In the genomic region with DNA sequence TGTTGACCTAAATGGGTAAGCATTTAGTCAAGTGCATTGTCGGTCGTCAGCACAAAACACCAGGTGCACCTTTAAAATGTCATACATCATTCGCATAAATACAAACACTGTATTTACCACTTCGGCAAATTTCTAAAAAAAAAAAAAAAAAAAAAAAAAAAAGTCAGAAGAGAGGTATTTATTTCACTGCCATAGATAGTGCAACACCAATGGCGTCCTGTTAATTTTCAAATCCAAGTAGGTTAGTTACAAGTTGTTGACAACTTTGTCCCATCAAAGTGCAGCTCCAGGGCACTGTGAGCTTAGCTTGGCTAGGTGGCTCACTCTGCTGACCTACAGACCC, we compare ENCODE assay signal across 8 mouse cellular contexts. TPM values are rescaled to one million over a fixed set of nuclear protein-coding genes. Genes with fewer than 3 reads are reported as not detected.
DNase-seq lines count a peak whose midpoint lies in the region; ATAC-seq and TF ChIP-seq lines count a peak whose summit lies in the region.

No protein-coding gene starts in this region.

- no peaks in the 10 kb centered on the region for H3K9me3 ChIP-seq in kidney, postnatal 0 days (replicated peaks; ENCODE audit: low read length)
- no peaks in the 10 kb centered on the region for H3K9me3 ChIP-seq in embryonic facial prominence, embryonic 10.5 days
- no peaks in the 10 kb centered on the region for H3K9me3 ChIP-seq in hindbrain, postnatal 0 days (ENCODE audit: low read length)
- no peaks in the 10 kb centered on the region for H3K9me3 ChIP-seq in midbrain, postnatal 0 days (ENCODE audit: low read length)

- H3K27me3 ChIP-seq in kidney, postnatal 0 days (ENCODE audit: insufficient read depth, low read length): no peaks in the 10 kb centered on the region
- H3K27me3 ChIP-seq in embryonic facial prominence, embryonic 10.5 days (replicated peaks; ENCODE audit: low read depth, poor library complexity, severe bottlenecking): no peaks in the 10 kb centered on the region
- no peaks in the 10 kb centered on the region for H3K27me3 ChIP-seq in hindbrain, postnatal 0 days (ENCODE audit: insufficient read depth, low read length)
- H3K27me3 ChIP-seq in midbrain, postnatal 0 days (ENCODE audit: insufficient read depth, low read length): no peaks in the 10 kb centered on the region

- H3K4me3 ChIP-seq in kidney, postnatal 0 days (replicated peaks; ENCODE audit: low read depth, low read length): peak overlapping the region; percentile 92
- H3K4me3 ChIP-seq in embryonic facial prominence, embryonic 10.5 days: peak overlapping the region; percentile 84
- H3K4me3 ChIP-seq in hindbrain, postnatal 0 days (ENCODE audit: low read length): peak overlapping the region; percentile 91
- H3K4me3 ChIP-seq in midbrain, postnatal 0 days (ENCODE audit: low read depth, low read length): peak overlapping the region; percentile 64

- no peak for ATAC-seq in kidney, postnatal 0 days (replicated peaks; ENCODE audit: low FRiP score, low read depth)
- ATAC-seq in hindbrain, postnatal 0 days: no peak
- ATAC-seq in midbrain, postnatal 0 days (ENCODE audit: low FRiP score): no peak

- 20% methylated on average over 5 of the region's 5 CpGs for WGBS in kidney, postnatal 0 days
- WGBS in embryonic facial prominence, embryonic 10.5 days: 18% methylated on average over 5 of the region's 5 CpGs
- 5% methylated on average over 5 of the region's 5 CpGs for WGBS in hindbrain, postnatal 0 days
- 9% methylated on average over 5 of the region's 5 CpGs for WGBS in midbrain, postnatal 0 days

- H3K4me1 ChIP-seq in kidney, postnatal 0 days (replicated peaks; ENCODE audit: insufficient read depth, low read length): peaks cover 11% of the 10 kb centered on the region
- peaks cover 18% of the 10 kb centered on the region for H3K4me1 ChIP-seq in embryonic facial prominence, embryonic 10.5 days
- no peaks in the 10 kb centered on the region; the same call in 1 of the 2 replicates for H3K4me1 ChIP-seq in hindbrain, postnatal 0 days (ENCODE audit: insufficient read depth, low read length)
- H3K4me1 ChIP-seq in midbrain, postnatal 0 days (ENCODE audit: insufficient read depth, low read length): no peaks in the 10 kb centered on the region

- no peaks in the 10 kb centered on the region for H3K36me3 ChIP-seq in kidney, postnatal 0 days (ENCODE audit: insufficient read depth, low read length)
- H3K36me3 ChIP-seq in embryonic facial prominence, embryonic 10.5 days (replicated peaks): peaks cover 10% of the 10 kb centered on the region
- no peaks in the 10 kb centered on the region for H3K36me3 ChIP-seq in hindbrain, postnatal 0 days (ENCODE audit: insufficient read depth, low read length)
- H3K36me3 ChIP-seq in midbrain, postnatal 0 days (ENCODE audit: insufficient read depth, low read length): no peaks in the 10 kb centered on the region

- DNase-seq in kidney, postnatal 0 days (ENCODE audit: low spot score): no peak
- no peak for DNase-seq in kidney, adult 8-10 months
- DNase-seq in embryonic facial prominence, embryonic 10.5 days (ENCODE audit: low spot score): no peak
- DNase-seq in hindbrain, postnatal 0 days (ENCODE audit: low spot score): no peak
- no peak for DNase-seq in midbrain, postnatal 0 days (ENCODE audit: low spot score)
- no peak for DNase-seq in urinary bladder, postnatal 36 days (ENCODE audit: low spot score in 2 of 2)
- no peak for DNase-seq in retina, postnatal 1 day
- no peak for DNase-seq in layer of hippocampus, adult 9-10 months (ENCODE audit: low spot score)

- H3K27ac ChIP-seq in kidney, postnatal 0 days: peak overlapping the region; percentile 89
- H3K27ac ChIP-seq in embryonic facial prominence, embryonic 10.5 days (replicated peaks): peak overlapping the region; percentile 90
- H3K27ac ChIP-seq in hindbrain, postnatal 0 days: peak overlapping the region; percentile 91
- H3K27ac ChIP-seq in midbrain, postnatal 0 days (ENCODE audit: low read depth, low read length): peak overlapping the region; percentile 79

- no peak for TF ChIP-seq CTCF in kidney, postnatal 0 days (IDR thresholded peaks at IDR 0.05; ENCODE audit: low read depth)
- TF ChIP-seq CTCF in hindbrain, postnatal 0 days (IDR thresholded peaks at IDR 0.05; ENCODE audit: low read depth): no peak
- no peak for TF ChIP-seq CTCF in midbrain, postnatal 0 days (IDR thresholded peaks at IDR 0.05)

- H3K4me2 ChIP-seq in kidney, postnatal 0 days (ENCODE audit: low read length): peak overlapping the region; percentile 85
- H3K4me2 ChIP-seq in hindbrain, postnatal 0 days (ENCODE audit: low read depth, low read length): peak overlapping the region; percentile 89
- peak overlapping the region; percentile 62 for H3K4me2 ChIP-seq in midbrain, postnatal 0 days (ENCODE audit: low read depth, low read length, poor library complexity, severe bottlenecking)

- H3K9ac ChIP-seq in kidney, postnatal 0 days (ENCODE audit: low read depth, low read length): peak overlapping the region; percentile 53
- peak overlapping the region; percentile 85 for H3K9ac ChIP-seq in hindbrain, postnatal 0 days (replicated peaks; ENCODE audit: low read length)
- H3K9ac ChIP-seq in midbrain, postnatal 0 days (replicated peaks; ENCODE audit: low read length, poor library complexity, severe bottlenecking): peak overlapping the region; percentile 66

RNA-seq across cellular contexts. Expression of gene Lysmd3, which starts 0.5 kb away (rescaled TPM):
- 22.4 and 22.5 TPM in 2 replicates for polyA plus RNA-seq in kidney, postnatal 0 days (2015; fragmentation: Nextera tagmentation; extraction: Ambion mirVana)
- 20.7 and 21.1 TPM in 2 replicates for polyA plus RNA-seq in embryonic facial prominence, embryonic 10.5 days (2016; fragmentation: Nextera tagmentation; extraction: Ambion mirVana)
- total RNA-seq in hindbrain, postnatal 0 days (2014; rRNA removed): 12.8 and 48.7 TPM in 2 replicates
- polyA plus RNA-seq in hindbrain, postnatal 0 days (2015; fragmentation: Nextera tagmentation; extraction: Ambion mirVana): 10.3 and 12.5 TPM in 2 replicates
- total RNA-seq in midbrain, postnatal 0 days (2014; rRNA removed): 15.6 and 27.1 TPM in 2 replicates
- 11.2 and 13.7 TPM in 2 replicates for polyA plus RNA-seq in midbrain, postnatal 0 days (2015; fragmentation: Nextera tagmentation; extraction: Ambion mirVana)

RNA-seq across cellular contexts. Expression of gene Adgrv1, which starts 24.0 kb away (rescaled TPM):
- polyA plus RNA-seq in kidney, postnatal 0 days (2015; fragmentation: Nextera tagmentation; extraction: Ambion mirVana): 2.7 and 3.2 TPM in 2 replicates
- 10.9 and 16.9 TPM in 2 replicates for polyA plus RNA-seq in embryonic facial prominence, embryonic 10.5 days (2016; fragmentation: Nextera tagmentation; extraction: Ambion mirVana)
- 7.8 and 10.3 TPM in 2 replicates for total RNA-seq in hindbrain, postnatal 0 days (2014; rRNA removed)
- polyA plus RNA-seq in hindbrain, postnatal 0 days (2015; fragmentation: Nextera tagmentation; extraction: Ambion mirVana): 4.2 and 5.4 TPM in 2 replicates
- 6.8 and 13.2 TPM in 2 replicates for total RNA-seq in midbrain, postnatal 0 days (2014; rRNA removed)
- 2.7 and 3.9 TPM in 2 replicates for polyA plus RNA-seq in midbrain, postnatal 0 days (2015; fragmentation: Nextera tagmentation; extraction: Ambion mirVana)

RNA-seq across cellular contexts. Expression of gene Polr3g, which starts 53.8 kb away (rescaled TPM):
- polyA plus RNA-seq in kidney, postnatal 0 days (2015; fragmentation: Nextera tagmentation; extraction: Ambion mirVana): 7.8 and 8.1 TPM in 2 replicates
- 20.1 and 24.7 TPM in 2 replicates for polyA plus RNA-seq in embryonic facial prominence, embryonic 10.5 days (2016; fragmentation: Nextera tagmentation; extraction: Ambion mirVana)
- total RNA-seq in hindbrain, postnatal 0 days (2014; rRNA removed): 4.2 and 5.5 TPM in 2 replicates
- polyA plus RNA-seq in hindbrain, postnatal 0 days (2015; fragmentation: Nextera tagmentation; extraction: Ambion mirVana): 3.9 and 7.8 TPM in 2 replicates
- total RNA-seq in midbrain, postnatal 0 days (2014; rRNA removed): 3.0 and 9.6 TPM in 2 replicates
- polyA plus RNA-seq in midbrain, postnatal 0 days (2015; fragmentation: Nextera tagmentation; extraction: Ambion mirVana): 3.2 and 3.9 TPM in 2 replicates

RNA-seq across cellular contexts. Expression of gene Mblac2, which starts 54.2 kb away (rescaled TPM):
- 8.7 and 9.7 TPM in 2 replicates for polyA plus RNA-seq in kidney, postnatal 0 days (2015; fragmentation: Nextera tagmentation; extraction: Ambion mirVana)
- polyA plus RNA-seq in embryonic facial prominence, embryonic 10.5 days (2016; fragmentation: Nextera tagmentation; extraction: Ambion mirVana): 3.6 and 4.3 TPM in 2 replicates
- total RNA-seq in hindbrain, postnatal 0 days (2014; rRNA removed): 33.2 and 38.2 TPM in 2 replicates
- 64.7 and 67.7 TPM in 2 replicates for polyA plus RNA-seq in hindbrain, postnatal 0 days (2015; fragmentation: Nextera tagmentation; extraction: Ambion mirVana)
- total RNA-seq in midbrain, postnatal 0 days (2014; rRNA removed): 35.1 and 36.0 TPM in 2 replicates
- polyA plus RNA-seq in midbrain, postnatal 0 days (2015; fragmentation: Nextera tagmentation; extraction: Ambion mirVana): 63.9 and 67.0 TPM in 2 replicates
